Mouse (Mus musculus) kidney, adult 2 months (tissue): Measurements from ENCODE around the gene Phf5a.

Source experiments
- CTCF ChIP-seq: fragments of 200-500 bp; conservative IDR thresholded peaks from 2 replicates; pipeline ENCODE4 v1.5.1; 2011; ENCODE audit warnings: low read depth, mild to moderate bottlenecking, control low read depth, low read length, moderate library complexity, mixed read lengths; ENCODE audit not compliant: insufficient read depth, insufficient read length
- POLR2A ChIP-seq: fragments of 200-500 bp; IDR thresholded peaks from one replicate; pipeline ENCODE4 v1.6.1; 2011; ENCODE audit warnings: low read depth, low read length, control low read depth

DNA sequence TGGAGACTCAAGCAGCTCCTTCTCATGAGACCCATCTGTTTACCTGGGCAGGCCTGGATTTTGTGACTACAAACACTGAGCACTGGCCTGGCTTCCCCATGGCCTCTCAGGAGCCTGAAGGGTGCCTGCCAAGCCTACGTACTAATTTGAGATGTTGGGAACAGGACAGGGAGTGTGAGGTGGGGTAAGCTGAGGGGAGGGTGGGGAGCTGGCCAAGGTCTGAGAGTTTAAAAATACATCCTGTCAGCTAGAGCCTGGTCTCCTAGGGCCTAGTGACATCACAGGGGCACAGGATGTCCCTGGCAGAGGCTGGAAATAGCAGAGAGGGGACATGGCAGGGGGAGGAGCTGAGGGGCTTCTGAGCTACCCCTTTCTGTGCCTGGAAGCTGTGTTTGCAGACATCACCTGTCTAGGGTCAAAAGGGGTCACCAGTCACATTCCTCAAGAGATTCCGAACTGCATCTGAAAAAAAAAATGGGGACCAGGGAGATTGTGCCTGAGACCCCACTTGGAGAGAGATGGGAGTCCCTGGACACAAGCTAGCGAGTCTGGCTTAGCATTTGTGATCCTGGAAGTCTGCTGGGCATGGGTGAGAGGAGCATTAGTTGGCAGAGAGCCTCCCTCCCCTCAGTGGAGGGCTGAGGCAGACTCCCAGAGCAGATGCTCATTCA, 37.4 kb downstream of the Phf5a start:
- TF ChIP-seq CTCF = no peak
- no peak for TF ChIP-seq POLR2A
